Mouse (Mus musculus) CH12.LX (cell line): ENCODE data around the gene Bub3.

Experiments used
- CHD1 ChIP-seq: IDR thresholded peaks from 2 replicates; pipeline ENCODE4 v1.6.1; 2012; ENCODE audit warnings: low read depth, low read length, improper control_type of control experiment, inconsistent platforms
- CTCF ChIP-seq, 2 experiments: IDR thresholded peaks in 1 of 2; conservative IDR thresholded peaks in 1 of 2; 2 replicates each; pipeline ENCODE4 v1.5.1; 2011 to 2012; ENCODE audit warnings: low read depth in 2 of 2, low read length in 2 of 2, improper control_type of control experiment in 1 of 2, inconsistent platforms in 1 of 2, mild to moderate bottlenecking in 1 of 2, moderate library complexity in 1 of 2
- TCF12 ChIP-seq: IDR thresholded peaks from 2 replicates; pipeline ENCODE4 v1.6.1; 2014; ENCODE audit warnings: low read depth, mild to moderate bottlenecking, inconsistent platforms, low read length, improper control_type of control experiment
- USF2 ChIP-seq: conservative IDR thresholded peaks from 2 replicates; pipeline ENCODE4 v1.6.1; 2011; ENCODE audit warnings: low read depth, low read length, improper control_type of control experiment

DNA sequence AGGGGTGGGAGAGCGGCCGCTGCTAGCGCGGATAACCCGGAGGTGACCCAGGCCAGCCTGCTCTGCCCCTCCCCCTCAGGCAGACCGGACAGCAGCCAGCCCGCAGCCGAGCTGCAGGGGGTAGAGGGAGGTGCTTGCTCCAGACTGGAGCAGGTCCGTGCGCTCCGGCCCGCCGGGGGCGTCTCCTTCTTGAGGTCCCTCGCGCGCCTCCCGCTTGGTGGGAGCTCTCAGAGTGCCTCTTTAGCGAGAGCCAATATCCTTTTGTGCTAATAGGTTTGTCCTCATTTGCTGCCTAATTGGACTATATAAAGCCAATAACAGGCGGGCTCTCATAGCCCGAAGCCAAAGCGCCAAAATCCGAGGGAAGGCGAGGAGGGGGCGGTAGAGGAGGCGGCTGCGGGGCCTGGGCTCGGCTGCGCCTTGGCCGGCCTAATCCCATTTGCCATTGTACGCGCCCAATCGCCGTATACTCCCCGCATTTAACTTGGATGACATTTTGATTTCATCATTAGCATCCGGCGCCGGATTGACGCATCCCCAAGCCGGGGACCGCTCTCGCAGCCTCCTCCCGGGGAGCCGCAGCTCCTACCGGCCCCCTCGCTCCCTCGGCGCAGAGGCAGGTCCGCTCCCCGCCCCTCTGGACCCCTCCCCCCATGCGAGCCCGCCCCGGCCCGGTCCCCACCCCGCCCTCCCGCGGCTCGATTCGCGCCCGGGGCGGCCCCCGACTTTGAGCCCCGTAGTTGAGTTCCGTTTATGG lies 17.7 kb upstream of the Bub3 start, which contains the start of gene Hmx3:
- TF ChIP-seq CHD1 (no peak), CTCF (conservative IDR thresholded peaks at IDR 0.05 in 1 of 2, IDR thresholded peaks at IDR 0.05 in 1 of 2; ENCODE audit: low read depth in 2 of 2, low read length in 2 of 2) (no peak), TCF12 (no peak), USF2 (no peak)
